Mouse (Mus musculus): Measurements from ENCODE around the gene Scd3.

- TF ChIP-seq CTCF (IDR thresholded peaks at IDR 0.05; ENCODE audit: low read depth) (no peak), EP300 (IDR thresholded peaks at IDR 0.05; ENCODE audit: low read depth) (no peak)
Observed at GRCm38 (mm10) chr19:44217958-44218525, 15.0 kb downstream of the Scd3 start.
